Mouse (Mus musculus) ovary, postnatal 36 days (tissue): ENCODE data around the gene Nqo2.
A peak's percentile ranks its signal among the peaks of the same experiment; 100 is the strongest.

Experiments used
- DNase-seq: peaks from one replicate; pipeline ENCODE4 v3.0.0; 2022; ENCODE audit warnings: low spot score, mixed read lengths

Gene Nqo2

GRCm38 (mm10) chr13:33995197-33995596 lies 30.7 kb downstream of the Nqo2 start:
- peak; percentile 64 for DNase-seq

- peak; percentile 90 for DNase-seq
Measured at GRCm38 (mm10) chr13:34002058-34003006, 37.8 kb downstream of the Nqo2 start, which contains the start of the genes Ripk1 and Serpinb6a. Gene Ripk1, plus strand, starts transcription at chr13:34002363. Gene Serpinb6a, minus strand, starts transcription at chr13:34002794.

DNA sequence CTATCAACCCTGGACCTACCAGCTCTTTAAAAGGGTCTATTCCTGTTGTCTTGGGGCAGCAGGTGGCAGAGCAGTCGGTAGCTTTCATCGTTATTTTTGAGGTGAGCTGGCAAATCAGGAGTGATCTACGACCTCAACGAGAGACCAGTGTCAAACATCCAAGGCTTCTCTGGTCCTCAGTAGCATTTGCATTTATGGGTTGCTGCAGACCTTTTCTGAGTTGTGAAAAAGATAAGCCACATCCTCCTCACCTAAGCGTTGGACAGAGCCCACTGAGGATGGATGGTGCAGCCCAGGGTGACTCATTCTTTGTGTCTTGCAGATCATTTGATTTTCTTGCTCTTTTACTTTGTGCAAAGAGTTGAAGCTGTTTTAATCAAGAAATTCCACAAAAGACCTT lies 38.6 kb downstream of the Nqo2 start:
- DNase-seq = no peak

DNA sequence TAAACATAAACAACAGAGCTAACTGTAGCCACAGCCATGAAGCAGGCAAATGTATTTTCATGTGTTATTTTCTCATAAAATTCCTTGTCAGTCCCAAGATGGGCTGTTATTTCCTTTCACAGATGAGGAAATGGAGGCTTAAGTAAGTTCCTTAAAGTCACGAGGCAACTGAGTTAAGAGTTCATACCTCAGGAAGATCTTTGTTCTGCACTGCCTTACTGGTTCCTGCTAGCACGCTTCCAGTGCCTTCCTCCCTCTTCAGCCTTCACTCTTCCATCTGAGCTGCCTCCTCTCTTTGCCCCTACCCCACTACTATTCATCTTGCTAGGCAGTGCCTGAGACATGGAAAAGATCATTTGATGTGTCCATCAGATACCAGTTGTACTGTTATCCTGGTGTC lies 42.7 kb downstream of the Nqo2 start:
- DNase-seq = no peak

GRCm38 (mm10) chr13:34016927-34017569 lies 52.6 kb downstream of the Nqo2 start:
- DNase-seq = no peak

DNA sequence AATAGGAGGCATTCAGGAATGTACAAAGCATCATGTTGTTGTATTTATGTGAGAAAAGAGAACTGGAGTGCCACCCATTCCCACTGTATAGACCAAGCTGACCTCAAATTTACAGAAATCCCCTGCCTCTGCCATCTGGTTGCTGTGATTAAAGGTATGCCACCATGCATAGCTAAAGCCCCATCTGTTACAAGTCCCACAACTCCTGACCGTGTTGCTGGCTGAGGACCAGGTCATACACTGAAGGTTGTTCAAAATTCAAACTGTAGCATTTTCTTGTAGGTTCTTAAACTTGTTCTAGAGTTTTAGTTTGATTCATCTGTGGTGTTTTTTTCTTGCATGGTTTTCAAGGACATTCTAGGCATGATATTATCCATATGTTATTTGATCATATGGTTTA lies 54.0 kb downstream of the Nqo2 start:
- no peak for DNase-seq

DNA sequence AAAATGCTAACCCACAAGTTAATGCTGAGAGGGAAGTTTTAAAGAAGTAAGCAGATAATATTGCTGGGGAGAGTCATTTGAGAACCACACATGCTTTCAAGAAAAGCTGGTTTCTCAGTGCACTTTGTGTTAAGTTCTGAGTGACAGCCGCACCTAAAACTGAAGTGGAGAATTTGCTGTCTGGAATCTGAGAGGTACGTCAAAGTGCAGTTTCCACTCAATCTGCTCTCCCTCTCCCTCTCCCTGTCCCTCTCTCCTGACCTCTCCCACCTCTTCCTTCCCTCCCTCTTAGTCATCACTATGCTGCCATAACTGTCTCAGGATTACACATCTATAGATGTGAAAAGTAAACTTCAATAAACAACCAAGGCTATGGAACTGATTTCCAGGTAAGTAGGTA lies 57.5 kb downstream of the Nqo2 start:
- DNase-seq = no peak

- DNase-seq = no peak
Measured at GRCm38 (mm10) chr13:34032041-34032440, 67.6 kb downstream of the Nqo2 start.

GRCm38 (mm10) chr13:34035424-34035823 lies 70.9 kb downstream of the Nqo2 start:
- no peak for DNase-seq

- DNase-seq = no peak
Measured at GRCm38 (mm10) chr13:34036726-34037125, 72.2 kb downstream of the Nqo2 start.

DNA sequence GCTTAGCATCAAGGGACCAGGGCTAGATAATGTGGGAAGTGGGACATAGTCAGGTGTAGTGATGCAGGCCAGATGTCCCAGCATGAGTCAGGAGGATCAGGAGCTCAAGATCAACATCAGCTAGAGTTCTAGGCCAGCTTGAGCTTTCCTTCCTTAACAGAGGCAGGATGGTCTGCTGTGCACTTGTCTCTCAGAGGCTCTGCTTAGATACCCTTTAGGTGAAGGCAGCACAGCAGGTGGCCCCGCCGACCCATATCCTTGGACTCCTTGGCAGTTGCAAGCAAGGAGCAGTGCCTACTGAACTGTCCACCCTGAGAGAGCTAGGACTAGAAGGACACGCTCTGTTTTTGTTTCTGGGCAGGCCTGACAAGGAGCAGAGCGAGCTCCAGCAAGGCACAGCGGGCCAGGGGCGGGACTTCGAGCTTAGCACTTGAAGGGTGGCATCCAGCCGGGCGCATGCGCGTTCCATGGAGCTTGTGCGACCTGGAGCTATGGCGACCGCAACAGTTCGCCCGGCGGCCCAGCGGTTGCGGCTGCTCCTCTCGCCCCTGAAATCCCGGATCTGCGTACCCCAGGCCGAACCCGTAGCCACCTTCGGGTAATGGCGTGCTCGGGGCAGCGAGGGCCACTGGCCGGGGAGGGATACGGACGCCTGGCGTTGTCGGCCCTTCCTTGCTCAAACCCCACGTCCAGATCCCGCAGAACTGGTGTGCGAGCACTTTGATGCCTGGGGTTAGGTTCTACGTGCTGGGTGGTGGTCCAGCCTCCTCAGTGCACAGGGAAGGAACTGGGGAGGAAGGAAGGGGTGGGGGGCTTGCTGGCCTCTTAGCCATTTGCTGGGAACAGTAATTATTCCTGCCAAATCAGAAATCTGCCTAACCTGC lies 72.9 kb downstream of the Nqo2 start, which contains the start of gene Bphl:
Gene Bphl, plus strand, starts transcription at position 426 of the 884 bp plus-strand sequence.
- peak; percentile 94 for DNase-seq

DNA sequence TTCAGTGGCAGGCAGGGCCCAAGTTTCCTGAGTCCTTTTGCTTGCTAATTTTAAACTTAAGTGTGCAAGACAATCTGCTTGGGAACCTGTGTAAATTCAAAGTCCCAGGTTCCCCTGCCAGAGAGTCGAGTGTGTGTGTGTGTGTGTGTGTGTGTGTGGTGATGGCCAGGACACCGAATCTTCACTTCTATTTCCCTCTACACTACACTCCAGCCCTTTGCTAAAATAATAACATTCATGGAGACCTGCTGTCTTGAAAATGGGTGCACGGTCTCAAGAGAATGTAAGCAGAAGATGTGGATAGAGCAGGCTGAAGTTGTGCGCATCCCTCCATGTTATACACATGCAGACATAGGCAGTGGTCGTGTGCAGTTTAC lies 73.6 kb downstream of the Nqo2 start:
- no peak for DNase-seq
